In the genomic region with DNA sequence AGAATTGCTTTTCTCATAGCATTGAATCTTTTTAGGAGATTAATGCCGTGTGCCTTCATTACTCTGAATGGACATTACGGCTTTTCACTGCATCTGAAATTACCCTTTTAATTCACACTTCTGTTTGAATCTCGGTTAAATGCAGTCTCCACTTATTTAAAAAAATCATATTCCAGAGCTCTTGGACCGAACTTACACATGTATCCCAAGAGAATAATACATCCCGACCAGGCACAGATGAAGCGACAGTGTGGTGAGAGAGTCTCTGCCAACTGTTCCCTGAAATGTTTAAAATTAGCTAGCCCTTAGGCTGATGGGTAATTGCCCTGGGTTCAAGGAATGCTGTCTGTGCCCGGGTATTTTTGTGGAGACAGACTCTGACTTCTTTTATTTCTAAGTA, we compare ENCODE assay signal across 22 mouse cellular contexts.
DNase-seq lines count a peak whose midpoint lies in the region; ATAC-seq and TF ChIP-seq lines count a peak whose summit lies in the region.
"Had no signal": no experiment of that assay in that cellular context is flagged by ENCODE, and none has a peak within 500 bp of the region (broad histone marks: within the 10 kb centered on the region; RNA-seq: fewer than 3 reads in every experiment).

No protein-coding gene starts in this region.

- peak overlapping the region; percentile 31 for H3K4me2 ChIP-seq in forebrain, postnatal 0 days (ENCODE audit: low read depth)
- H3K4me2 ChIP-seq: heart, embryonic 15.5 days; kidney, embryonic 15.5 days; limb, embryonic 13.5 days; liver, embryonic 13.5 days; lung, embryonic 14.5 days; midbrain, embryonic 11.5 days; neural tube, embryonic 12.5 days had no signal

- H3K9me3 ChIP-seq in heart, embryonic 10.5 days = no peaks in the 10 kb centered on the region
- H3K9me3 ChIP-seq in forebrain, postnatal 0 days (ENCODE audit: low read length) = no peaks in the 10 kb centered on the region
- H3K9me3 ChIP-seq: G1E; heart, embryonic 15.5 days; kidney, embryonic 15.5 days; limb, embryonic 13.5 days; liver, embryonic 13.5 days; neural tube, embryonic 12.5 days had no signal

- DNase-seq in cerebellum, adult 8-10 months = peak; percentile 17
- no peak for DNase-seq in cerebellum, adult 11 months
- no peak for DNase-seq in heart, embryonic 10.5 days (ENCODE audit: low spot score)
- DNase-seq in heart, postnatal 36 days = no peak
- peak; percentile 22 for DNase-seq in 3T3-L1 (ENCODE audit: low read depth, low spot score)
- DNase-seq in forebrain, postnatal 0 days = peak; percentile 44
- DNase-seq in layer of hippocampus, adult 9-10 months (ENCODE audit: low spot score) = no peak
- DNase-seq: adrenal gland, postnatal 14 days; gastrocnemius, postnatal 14 days; kidney, postnatal 4 days; liver, embryonic 13.5 days; lung, embryonic 14.5 days; lung, postnatal 4 days; thymus, postnatal 25 days had no signal

- H3K27me3 ChIP-seq in heart, embryonic 10.5 days (ENCODE audit: insufficient read depth, poor library complexity, severe bottlenecking) = no peaks in the 10 kb centered on the region
- H3K27me3 ChIP-seq in forebrain, postnatal 0 days (ENCODE audit: insufficient read depth, low read length) = no peaks in the 10 kb centered on the region
- H3K27me3 ChIP-seq: heart, embryonic 15.5 days; kidney, embryonic 15.5 days; limb, embryonic 13.5 days; liver, embryonic 13.5 days; neural tube, embryonic 12.5 days had no signal

- H3K4me1 ChIP-seq in heart, embryonic 10.5 days = peaks cover 17% of the 10 kb centered on the region; the same call in 1 of the 2 replicates
- H3K4me1 ChIP-seq in forebrain, postnatal 0 days (ENCODE audit: insufficient read depth) = peaks cover 16% of the 10 kb centered on the region
- H3K4me1 ChIP-seq: liver, embryonic 13.5 days had no signal

- intact Hi-C loops in heart, postnatal 36 days (cut with DNase I) = no loop called here

- H3K27ac ChIP-seq in heart, embryonic 10.5 days = 0 out of 2 replicates have a peak overlapping the region, but pooled peaks have one; percentile 3
- peak overlapping the region; percentile 81 for H3K27ac ChIP-seq in forebrain, postnatal 0 days (ENCODE audit: low read depth, low read length)
- H3K27ac ChIP-seq: kidney, embryonic 15.5 days; limb, embryonic 13.5 days; liver, embryonic 13.5 days; neural tube, embryonic 12.5 days had no signal

- ATAC-seq in forebrain, postnatal 0 days = peak; percentile 24; the same call in 1 of the 2 replicates
- ATAC-seq: activated CD4-positive, CD25-positive, alpha-beta regulatory T cell, adult 4 months; intestine, embryonic 16.5 days had no signal

- no peaks in the 10 kb centered on the region for H3K36me3 ChIP-seq in heart, embryonic 10.5 days
- no peaks in the 10 kb centered on the region for H3K36me3 ChIP-seq in forebrain, postnatal 0 days (ENCODE audit: insufficient read depth)
- H3K36me3 ChIP-seq: G1E; heart, embryonic 15.5 days; kidney, embryonic 15.5 days; limb, embryonic 13.5 days; liver, embryonic 13.5 days; neural tube, embryonic 12.5 days had no signal

- H3K4me3 ChIP-seq in heart, embryonic 10.5 days = no peak overlapping the region
- no peak overlapping the region for H3K4me3 ChIP-seq in forebrain, postnatal 0 days (ENCODE audit: low read depth, low read length)
- H3K4me3 ChIP-seq: heart, embryonic 15.5 days; kidney, embryonic 15.5 days; limb, embryonic 13.5 days; liver, embryonic 13.5 days; neural tube, embryonic 12.5 days had no signal

- H3K9ac ChIP-seq in forebrain, postnatal 0 days = peak overlapping the region; percentile 23; the same call in 1 of the 2 replicates
- H3K9ac ChIP-seq: heart, embryonic 15.5 days; kidney, embryonic 15.5 days; limb, embryonic 13.5 days; liver, embryonic 13.5 days; lung, embryonic 14.5 days; neural tube, embryonic 12.5 days had no signal

- WGBS in heart, embryonic 10.5 days = 76% methylated on average over 7 of the region's 7 CpGs
- 21% methylated on average over 7 of the region's 7 CpGs for WGBS in forebrain, postnatal 0 days

- no peak for TF ChIP-seq CTCF in forebrain, postnatal 0 days (IDR thresholded peaks at IDR 0.05; ENCODE audit: low read depth)

Comparison
In these comparisons a context has a peak if more than half of its experiments do, and no peak if none do; other contexts are left out.
1. DNase-seq: peak in cerebellum, adult 8-10 months (single experiment), 3T3-L1 (single experiment) and forebrain, postnatal 0 days (single experiment); none in cerebellum, adult 11 months (single experiment), heart, embryonic 10.5 days (single experiment), heart, postnatal 36 days (0 of 2) and layer of hippocampus, adult 9-10 months (single experiment).